Mouse (Mus musculus) cortical plate, adult 2 months (tissue): Measurements from ENCODE around the gene Syndig1. TPM values are rescaled to one million over a fixed set of nuclear protein-coding genes. Genes with fewer than 3 reads are reported as not detected.

Experiments used
- H3K27ac ChIP-seq: fragments of 200-500 bp; 2 replicates; pipeline ENCODE4 v1.5.1; 2012; ENCODE audit warnings: low read length, control low read depth, inconsistent platforms; ENCODE audit not compliant: insufficient read depth
- H3K4me1 ChIP-seq: fragments of 200-500 bp; 2 replicates; pipeline ENCODE4 v1.6.1; 2011; ENCODE audit warnings: low read length; ENCODE audit not compliant: control insufficient read depth, insufficient read depth
- H3K4me3 ChIP-seq: fragments of 200-500 bp; 2 replicates; pipeline ENCODE4 v1.5.1; 2011; ENCODE audit warnings: mild to moderate bottlenecking, low read length, control low read depth; ENCODE audit not compliant: insufficient read depth
- CTCF ChIP-seq: fragments of 200-500 bp; IDR thresholded peaks from 2 replicates; pipeline ENCODE4 v1.5.1; 2011; ENCODE audit warnings: mild to moderate bottlenecking, control low read depth, low read length; ENCODE audit not compliant: insufficient read depth; ENCODE audit errors: extremely low read depth
- POLR2A ChIP-seq: fragments of 200-500 bp; IDR thresholded peaks from 2 replicates; pipeline ENCODE4 v1.6.1; 2011; ENCODE audit warnings: mild to moderate bottlenecking, low read length, control low read depth; ENCODE audit not compliant: insufficient read depth; ENCODE audit errors: extremely low read depth
- polyA plus RNA-seq: library from polyadenylated mRNA; depleted of rRNA; stranded (reverse); fragments of >200 nt; gene quantifications from 2 replicates; pipeline ENCODE4 v1.2.3, GENCODE M21; 2012

The Syndig1 gene
- polyA plus RNA-seq, 1 experiment: 58.3 TPM

DNA sequence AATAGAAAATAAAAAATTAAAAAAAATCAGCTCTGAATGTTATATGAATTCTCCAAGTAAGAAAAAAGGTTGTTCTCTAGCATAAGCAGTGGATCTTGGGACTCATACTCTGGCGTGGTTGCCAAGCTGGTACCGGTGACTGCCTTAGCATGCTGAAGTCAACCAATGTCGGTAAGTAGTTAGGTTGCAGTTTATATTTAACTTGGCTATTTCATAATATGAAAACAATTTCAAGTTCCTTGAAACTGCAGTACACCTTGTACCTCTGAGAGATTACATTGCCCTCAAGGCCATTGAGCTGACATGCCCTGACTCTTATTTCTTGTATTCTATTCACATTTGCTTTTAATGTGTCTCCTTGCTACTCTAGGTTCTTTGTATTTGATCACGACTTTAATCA lies 163.9 kb downstream of the Syndig1 start:
- TF ChIP-seq CTCF: no peak
- no peak for TF ChIP-seq POLR2A
- Histone ChIP-seq H3K27ac (no peak overlapping the region), H3K4me3 (no peak overlapping the region), H3K4me1 (peaks cover 2% of the 10 kb centered on the region; the same call in 1 of the 2 replicates)

DNA sequence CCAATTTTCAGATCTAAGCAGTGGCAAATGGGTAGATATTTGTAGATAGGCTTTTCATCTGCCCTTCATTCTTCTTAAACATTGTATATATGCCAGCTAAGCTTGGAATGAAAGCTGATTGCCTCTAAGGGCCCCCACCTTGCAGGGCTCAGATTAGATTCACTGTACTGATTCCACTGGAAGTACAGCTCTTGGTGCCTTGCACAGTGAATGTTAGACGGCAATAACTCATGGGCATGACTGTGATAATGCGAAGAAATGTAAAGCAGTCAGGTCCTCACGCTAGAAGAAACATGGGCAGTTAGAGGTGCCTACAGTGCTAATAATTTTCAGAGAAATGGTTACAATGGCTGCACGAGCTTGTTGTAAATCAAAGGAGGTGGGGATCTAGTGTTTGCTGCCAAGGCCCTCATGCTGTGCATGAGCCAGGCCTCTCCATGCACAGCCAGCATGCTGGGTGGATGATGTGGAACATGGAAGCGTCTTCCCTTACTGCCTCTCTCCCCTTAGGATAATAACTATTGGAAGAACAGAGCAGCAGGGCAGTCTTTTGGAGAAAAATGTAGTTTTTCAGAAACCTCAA lies 167.5 kb downstream of the Syndig1 start:
- peaks cover 2% of the 10 kb centered on the region; the same call in 1 of the 2 replicates for H3K4me1 ChIP-seq
- H3K4me3 ChIP-seq: no peak overlapping the region
- no peak for TF ChIP-seq POLR2A
- TF ChIP-seq CTCF: no peak
- no peak overlapping the region for H3K27ac ChIP-seq

DNA sequence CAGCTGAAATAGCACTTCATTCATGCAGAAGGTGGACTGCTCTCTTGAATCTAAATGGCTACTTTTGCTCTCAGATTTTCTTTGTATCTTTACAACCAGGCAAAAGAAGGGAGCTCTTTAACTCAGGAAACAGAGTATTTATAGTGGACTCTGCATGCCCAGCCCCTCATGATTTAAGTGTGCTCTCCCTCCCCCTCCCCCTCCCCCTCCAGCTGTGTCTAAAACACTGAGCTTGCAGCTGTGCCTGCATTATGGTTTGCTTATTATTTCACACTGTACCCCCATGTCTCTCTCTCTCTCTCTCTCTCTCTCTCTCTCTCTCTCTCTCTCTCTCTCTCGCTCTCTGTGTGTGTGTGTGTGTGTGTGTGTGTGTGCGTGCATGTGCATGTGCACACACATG lies 168.6 kb downstream of the Syndig1 start:
- TF ChIP-seq POLR2A (no peak), CTCF (no peak)
- Histone ChIP-seq H3K4me3 (no peak overlapping the region), H3K4me1 (peaks cover 2% of the 10 kb centered on the region; the same call in 1 of the 2 replicates), H3K27ac (no peak overlapping the region)

DNA sequence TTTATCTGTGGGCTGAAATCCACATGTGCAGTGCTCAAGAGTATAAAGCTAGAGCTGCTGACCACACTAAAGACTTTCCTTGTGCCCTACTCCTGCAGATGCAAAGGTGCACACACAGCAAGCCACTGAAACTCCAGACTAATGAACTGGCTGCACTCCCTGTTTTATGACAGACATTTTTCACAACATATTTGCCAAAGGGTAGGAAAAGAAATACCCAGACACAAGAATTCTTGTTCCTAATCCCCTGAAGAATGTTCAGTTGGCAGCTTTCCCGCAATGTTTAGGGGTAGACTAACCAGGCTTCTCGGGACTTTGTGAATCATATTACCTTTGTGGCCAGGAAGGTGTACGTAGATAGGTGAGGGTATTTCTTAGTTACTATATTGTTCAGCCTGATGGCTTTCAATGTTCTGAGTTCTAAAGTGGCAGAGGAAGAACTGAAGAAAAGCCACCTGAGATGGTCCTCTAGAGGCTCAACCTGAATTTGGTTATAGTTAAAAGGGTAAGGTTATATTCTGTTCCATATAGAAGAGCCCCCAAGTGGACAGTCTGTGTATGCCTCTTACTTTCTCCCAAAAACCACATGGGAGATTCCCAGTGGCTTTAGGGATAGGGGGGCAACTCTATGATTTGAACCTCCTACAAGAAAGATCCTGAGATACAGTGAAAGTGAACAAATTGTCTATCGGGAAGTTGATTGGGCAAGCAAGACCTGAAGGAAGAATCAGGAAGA lies 169.5 kb downstream of the Syndig1 start:
- Histone ChIP-seq H3K27ac (no peak overlapping the region), H3K4me3 (no peak overlapping the region), H3K4me1 (peaks cover 2% of the 10 kb centered on the region; the same call in 1 of the 2 replicates)
- TF ChIP-seq POLR2A (no peak), CTCF (no peak)

GRCm38 (mm10) chr2:150000564-150000963 lies 171.6 kb downstream of the Syndig1 start:
- no peak overlapping the region for H3K27ac ChIP-seq
- TF ChIP-seq POLR2A: no peak
- TF ChIP-seq CTCF: no peak
- peaks cover 2% of the 10 kb centered on the region; the same call in 1 of the 2 replicates for H3K4me1 ChIP-seq
- H3K4me3 ChIP-seq: no peak overlapping the region

DNA sequence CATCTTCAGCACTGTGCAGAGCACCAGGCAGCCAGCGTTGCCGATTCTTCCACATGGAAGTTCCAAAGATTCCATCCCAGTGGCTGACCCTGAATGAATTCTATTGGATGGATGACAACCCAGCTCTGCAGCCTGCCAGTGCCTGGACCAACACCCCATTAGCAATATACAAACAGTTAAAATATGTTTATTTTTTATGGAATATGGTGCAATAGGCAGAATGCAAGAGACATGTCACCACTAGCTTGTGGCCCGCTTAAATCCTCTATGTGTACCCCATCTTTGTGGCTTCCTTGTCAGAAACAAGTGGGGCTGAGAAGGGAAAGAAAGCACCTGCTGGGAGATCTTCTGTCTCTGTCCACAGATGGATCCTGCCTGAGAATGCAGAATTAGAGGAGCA lies 174.5 kb downstream of the Syndig1 start:
- TF ChIP-seq POLR2A (no peak), CTCF (no peak)
- Histone ChIP-seq H3K4me1 (no peaks in the 10 kb centered on the region), H3K27ac (no peak overlapping the region), H3K4me3 (no peak overlapping the region)

DNA sequence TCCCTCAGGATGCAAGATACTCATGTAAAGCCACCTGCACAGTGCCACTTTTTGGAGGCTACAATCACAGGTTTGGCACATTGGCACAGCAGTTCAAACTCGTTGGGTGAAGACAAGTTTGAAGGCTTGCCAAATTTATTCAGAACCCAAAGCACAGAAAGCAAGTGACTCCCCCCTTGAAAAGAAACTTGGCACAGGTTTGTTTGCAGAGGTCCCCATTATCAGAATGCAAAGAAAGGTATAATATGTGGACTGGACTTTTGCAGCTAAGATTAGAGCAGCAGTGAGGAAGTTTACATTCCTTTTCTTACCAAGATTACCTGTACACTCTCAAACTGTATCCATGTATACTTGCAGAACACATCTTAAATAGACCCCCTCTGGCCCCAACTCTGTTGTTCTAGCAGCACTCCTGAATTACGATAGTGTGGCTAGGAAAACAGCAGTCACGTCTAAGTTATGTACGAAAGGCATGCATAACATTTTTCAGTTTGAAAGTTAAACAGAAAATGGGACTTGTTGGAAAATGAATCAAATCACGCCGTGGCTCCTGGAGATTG lies 183.9 kb downstream of the Syndig1 start:
- Histone ChIP-seq H3K4me1 (no peaks in the 10 kb centered on the region), H3K4me3 (no peak overlapping the region), H3K27ac (no peak overlapping the region)
- TF ChIP-seq POLR2A (no peak), CTCF (no peak)

DNA sequence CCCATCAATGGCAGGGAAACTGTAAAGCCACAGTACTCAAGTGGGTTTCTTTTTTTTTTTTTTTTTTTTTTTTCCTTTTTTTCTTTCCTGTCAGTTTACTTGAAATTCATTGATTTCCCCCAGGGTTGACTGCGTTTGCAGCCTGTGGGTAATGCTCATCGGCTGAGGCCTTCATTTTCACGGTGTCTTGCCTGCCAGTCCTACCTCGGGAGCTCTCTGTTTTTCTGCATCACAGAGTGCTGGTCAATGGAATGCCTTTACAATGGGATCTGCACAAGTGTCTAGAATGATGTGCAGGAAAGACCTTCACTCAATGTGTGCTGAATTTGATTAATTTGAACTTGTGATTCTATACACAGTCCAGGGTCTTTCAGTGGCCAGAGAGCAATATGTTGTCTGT lies 184.8 kb downstream of the Syndig1 start:
- Histone ChIP-seq H3K4me3 (no peak overlapping the region), H3K4me1 (no peaks in the 10 kb centered on the region), H3K27ac (no peak overlapping the region)
- no peak for TF ChIP-seq POLR2A
- TF ChIP-seq CTCF: no peak

GRCm38 (mm10) chr2:150016303-150016702 lies 187.3 kb downstream of the Syndig1 start:
- no peak overlapping the region for H3K4me3 ChIP-seq
- TF ChIP-seq POLR2A (no peak), CTCF (no peak)
- no peaks in the 10 kb centered on the region for H3K4me1 ChIP-seq
- no peak overlapping the region for H3K27ac ChIP-seq

DNA sequence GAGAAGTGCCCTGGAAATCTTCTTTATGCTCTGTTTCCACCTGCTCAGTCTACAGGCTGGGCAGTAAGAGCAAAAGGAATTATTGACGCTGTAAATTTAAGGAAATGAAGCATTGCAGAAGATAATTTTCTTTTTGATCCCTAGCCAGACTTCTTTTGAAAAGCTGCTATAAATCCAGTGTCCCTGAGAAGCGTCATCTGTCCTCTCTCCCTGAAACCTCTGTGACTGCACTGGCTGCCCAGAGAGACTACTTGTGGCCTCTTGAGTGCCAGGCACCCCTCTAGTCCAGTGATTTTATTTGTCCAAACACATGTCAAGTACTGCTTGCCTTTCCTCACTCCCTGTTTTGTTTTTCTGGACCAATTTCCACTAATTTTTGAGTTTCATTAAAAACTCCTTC lies 191.7 kb downstream of the Syndig1 start:
- no peaks in the 10 kb centered on the region; the same call in 1 of the 2 replicates for H3K4me1 ChIP-seq
- TF ChIP-seq CTCF: no peak
- TF ChIP-seq POLR2A: no peak
- no peak overlapping the region for H3K27ac ChIP-seq
- H3K4me3 ChIP-seq: no peak overlapping the region
